Mouse (Mus musculus) kidney, embryonic 14.5 days (tissue): Measurements from ENCODE around the gene Olfr839-ps1. TPM values are rescaled to one million over a fixed set of nuclear protein-coding genes. Genes with fewer than 3 reads are reported as not detected.

ENCODE experiments used
- ATAC-seq: fragments of 200-750 bp; cut with Nextera tagmentation; 2 replicates; pipeline ENCODE4 v1.8.0; 2017; ENCODE audit warnings: moderate number of reproducible peaks, mild to moderate bottlenecking, moderate TSS enrichment, moderate library complexity; ENCODE audit not compliant: low FRiP score, low TSS enrichment
- H3K27ac ChIP-seq: fragments of 300-500 bp; sonication (generic); 2 replicates; pipeline ENCODE4 v1.5.1; 2014; ENCODE audit warnings: low read depth, mild to moderate bottlenecking, low read length, moderate library complexity, mixed read lengths
- H3K27me3 ChIP-seq: fragments of 300-500 bp; sonication (generic); 2 replicates; pipeline ENCODE4 v1.6.1; 2014; ENCODE audit warnings: mild to moderate bottlenecking, low read length; ENCODE audit not compliant: control insufficient read depth, insufficient read depth
- H3K36me3 ChIP-seq: fragments of 300-500 bp; sonication (generic); 2 replicates; pipeline ENCODE4 v1.6.1; 2014; ENCODE audit warnings: low read length, mixed read lengths; ENCODE audit not compliant: control insufficient read depth, insufficient read depth
- H3K4me1 ChIP-seq: fragments of 300-500 bp; sonication (generic); 2 replicates; pipeline ENCODE4 v1.6.1; 2014; ENCODE audit warnings: low read length, mixed read lengths; ENCODE audit not compliant: control insufficient read depth, insufficient read depth
- H3K4me2 ChIP-seq: fragments of 300-500 bp; sonication (generic); replicated peaks from 2 replicates; pipeline ENCODE4 v1.6.1; 2014; ENCODE audit warnings: low read depth, mild to moderate bottlenecking, low read length
- H3K4me3 ChIP-seq: fragments of 300-500 bp; sonication (generic); 2 replicates; pipeline ENCODE4 v1.5.1; 2014; ENCODE audit warnings: mild to moderate bottlenecking, low read length
- H3K9ac ChIP-seq: fragments of 300-500 bp; sonication (generic); 2 replicates; pipeline ENCODE4 v1.6.1; 2014; ENCODE audit warnings: low read depth, mild to moderate bottlenecking, low read length, moderate library complexity
- H3K9me3 ChIP-seq: fragments of 300-500 bp; sonication (generic); 2 replicates; pipeline ENCODE4 v1.6.1; 2016; ENCODE audit warnings: low read length; ENCODE audit not compliant: control insufficient read depth
- WGBS: fragments of 180-500 bp; shearing (Covaris S2); extraction: QIAGEN DNeasy Blood & Tissue Kit; methylation state at CpG from one replicate; pipeline ENCODE4 v1.1.7; 2014; 5-methylcytosine and 5-hydroxymethylcytosine counted together
- polyA plus RNA-seq: library from polyadenylated mRNA; unstranded; fragments of >200 nt; fragmentation: Nextera tagmentation; extraction: Ambion mirVana; gene quantifications from 2 replicates; pipeline ENCODE4 v1.2.1, GENCODE M21; 2014

Olfr839-ps1 gene
- polyA plus RNA-seq = not detected in 2 replicates

GRCm38 (mm10) chr9:19177212-19177611, at the start of gene Olfr839-ps1:
Olfr839-ps1 (minus strand) TSS chr9:19177312.
- 85% methylated on average over 1 of the region's 1 CpGs for WGBS
- Histone ChIP-seq H3K27me3 (no peaks in the 10 kb centered on the region), H3K4me2 (no peak within 1 kb of the TSS), H3K27ac (no peak within 1 kb of the TSS), H3K4me3 (no peak within 1 kb of the TSS), H3K36me3 (no peaks in the 10 kb centered on the region), H3K9me3 (no peaks in the 10 kb centered on the region), H3K9ac (no peak within 1 kb of the TSS), H3K4me1 (no peaks in the 10 kb centered on the region)
- no peak for ATAC-seq

GRCm38 (mm10) chr9:19136017-19136416, 41.1 kb downstream of the Olfr839-ps1 start, which contains the start of gene Olfr837:
Olfr837 (plus strand) TSS chr9:19136317.
- no peaks in the 10 kb centered on the region for H3K4me1 ChIP-seq
- H3K9me3 ChIP-seq = no peaks in the 10 kb centered on the region
- H3K27me3 ChIP-seq = no peaks in the 10 kb centered on the region
- H3K4me3 ChIP-seq = no peak within 1 kb of the TSS
- H3K27ac ChIP-seq = no peak within 1 kb of the TSS
- H3K36me3 ChIP-seq = no peaks in the 10 kb centered on the region
- WGBS = 78% methylated on average over 1 of the region's 1 CpGs
- no peak for ATAC-seq
- H3K4me2 ChIP-seq = no peak within 1 kb of the TSS
- no peak within 1 kb of the TSS for H3K9ac ChIP-seq

GRCm38 (mm10) chr9:19120082-19120481, 57.0 kb downstream of the Olfr839-ps1 start, which contains the start of gene Olfr836:
Olfr836 (plus strand) TSS chr9:19120382.
- H3K4me3 ChIP-seq = no peak within 1 kb of the TSS
- no peak within 1 kb of the TSS for H3K9ac ChIP-seq
- H3K36me3 ChIP-seq = no peaks in the 10 kb centered on the region
- no peaks in the 10 kb centered on the region for H3K27me3 ChIP-seq
- H3K4me2 ChIP-seq = no peak within 1 kb of the TSS
- no peaks in the 10 kb centered on the region for H3K9me3 ChIP-seq
- no peak for ATAC-seq
- no peak within 1 kb of the TSS for H3K27ac ChIP-seq
- no peaks in the 10 kb centered on the region for H3K4me1 ChIP-seq

Other genes starting within 250 kb of the Olfr839-ps1 start
- not detected in 2 replicates for gene Olfr832, start 240.2 kb downstream of the Olfr839-ps1 start, polyA plus RNA-seq
- not detected in 2 replicates for gene Olfr834, start 189.3 kb downstream of the Olfr839-ps1 start, polyA plus RNA-seq
- not detected in 2 replicates for gene Olfr835, start 144.6 kb downstream of the Olfr839-ps1 start, polyA plus RNA-seq
- not detected in 2 replicates for gene Olfr836, start 56.9 kb downstream of the Olfr839-ps1 start, polyA plus RNA-seq
- not detected in 2 replicates for gene Olfr837, start 41.0 kb downstream of the Olfr839-ps1 start, polyA plus RNA-seq
- gene Olfr843, start 74.7 kb upstream of the Olfr839-ps1 start, polyA plus RNA-seq = not detected in 2 replicates
- not detected in 2 replicates for gene Olfr844, start 139.0 kb upstream of the Olfr839-ps1 start, polyA plus RNA-seq
- not detected in 2 replicates for gene Olfr845, start 159.1 kb upstream of the Olfr839-ps1 start, polyA plus RNA-seq
- not detected in 2 replicates for gene Olfr846, start 186.7 kb upstream of the Olfr839-ps1 start, polyA plus RNA-seq
- not detected in 2 replicates for gene Olfr847, start 201.4 kb upstream of the Olfr839-ps1 start, polyA plus RNA-seq